Mouse (Mus musculus): ENCODE results near the gene Sfrp2.

DNA sequence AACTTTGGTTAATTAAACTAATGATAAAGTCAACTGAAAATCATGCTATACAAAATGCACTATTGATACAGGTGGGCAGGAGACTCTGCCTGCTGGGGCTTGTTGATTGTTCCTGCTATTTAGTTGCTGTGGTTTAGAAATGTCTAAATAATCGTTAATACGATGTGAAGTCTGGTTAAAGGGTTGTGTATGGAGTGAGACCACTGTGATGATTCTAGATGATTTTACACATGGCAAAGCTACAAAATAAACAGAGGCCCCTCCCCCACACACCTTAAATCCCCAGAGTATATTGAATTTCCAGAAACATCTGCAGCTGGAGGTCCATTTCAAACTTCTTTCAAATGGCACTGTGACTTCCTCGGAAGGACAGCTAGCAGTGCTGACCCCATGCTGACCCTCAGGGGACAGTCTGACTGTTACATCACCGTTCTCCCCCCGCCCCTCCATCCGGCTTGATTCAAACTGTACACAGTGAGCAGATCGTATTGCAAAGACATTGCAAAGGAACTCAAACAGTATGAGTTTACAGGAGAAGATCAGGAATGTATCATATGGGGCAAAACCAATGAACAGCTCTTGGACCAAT, 48.4 kb upstream of the Sfrp2 start:
- no peak for TF ChIP-seq CTCF (IDR thresholded peaks at IDR 0.05)
- TF ChIP-seq EP300 (IDR thresholded peaks at IDR 0.05), result no peak

All from lung, postnatal 0 days (tissue).